In genomic region chr5:107649680-107650079, GRCm38 (mm10) we compare ENCODE assay signal across 24 mouse cellular contexts. TPM values are rescaled to one million over a fixed set of nuclear protein-coding genes. Genes with fewer than 3 reads are reported as not detected.
A peak's percentile ranks its signal among the peaks of the same experiment; 100 is the strongest.
DNase-seq lines count a peak whose midpoint lies in the region; ATAC-seq and TF ChIP-seq lines count a peak whose summit lies in the region.
"Had no signal": no experiment of that assay in that cellular context is flagged by ENCODE, and none has a peak within 500 bp of the region (broad histone marks: within the 10 kb centered on the region; RNA-seq: fewer than 3 reads in every experiment).

No protein-coding gene starts in this region.

- TF ChIP-seq POLR2A in MEL (IDR thresholded peaks at IDR 0.05; ENCODE audit: control insufficient read depth in 1 of 2, insufficient read depth in 1 of 2, low read depth in 1 of 2, low read length in 2 of 2, poor library complexity in 1 of 2) = no peak

- DNase-seq in A20 (ENCODE audit: low read depth, low spot score) (peak; percentile 52), MEL (ENCODE audit: low read depth, low spot score) (peak; percentile 62)
- DNase-seq: adrenal gland, adult 2 months; adrenal gland, postnatal 14 days; cerebellum, adult 11 months; cerebellum, adult 2 months; cerebellum, adult 9-11 months; cerebellum, postnatal 25 days; gastrocnemius, postnatal 10 days; gastrocnemius, postnatal 36 days; heart, postnatal 36 days; kidney, adult 11 months had no signal

- H3K36me3 ChIP-seq in MEL (ENCODE audit: control insufficient read depth in 1 of 2, insufficient read depth in 2 of 2, low read length in 2 of 2) = peaks cover 1 to 48% of the 10 kb centered on the region in 2 experiments; a peak in 3 of 4 replicates
- H3K36me3 ChIP-seq in midbrain, embryonic 16.5 days (ENCODE audit: control insufficient read depth, insufficient read depth, low read length) = no peaks in the 10 kb centered on the region
- H3K36me3 ChIP-seq in hindbrain, embryonic 12.5 days = 0 out of 2 replicates have a peak, but pooled peaks cover 3% of the 10 kb centered on the region
- H3K36me3 ChIP-seq: embryonic facial prominence, embryonic 12.5 days; forebrain, embryonic 12.5 days; forebrain, embryonic 15.5 days; intestine, embryonic 15.5 days had no signal

- H3K9me3 ChIP-seq in MEL (replicated peaks; ENCODE audit: insufficient read depth, low read length) = no peaks in the 10 kb centered on the region
- H3K9me3 ChIP-seq in midbrain, embryonic 16.5 days (replicated peaks; ENCODE audit: control insufficient read depth, low read length, poor library complexity, severe bottlenecking) = no peaks in the 10 kb centered on the region
- H3K9me3 ChIP-seq in hindbrain, embryonic 12.5 days (replicated peaks) = no peaks in the 10 kb centered on the region
- H3K9me3 ChIP-seq: embryonic facial prominence, embryonic 12.5 days; embryonic facial prominence, embryonic 15.5 days; forebrain, embryonic 12.5 days; forebrain, embryonic 15.5 days; hindbrain, embryonic 10.5 days; intestine, embryonic 15.5 days had no signal

- TF ChIP-seq EP300 in MEL (IDR thresholded peaks at IDR 0.05; ENCODE audit: low read depth in 1 of 2, low read length in 2 of 2) = peak; percentile 54 to 75; a peak in 3 of 4 replicates

- H3K27me3 ChIP-seq in MEL (ENCODE audit: control insufficient read depth in 1 of 2, insufficient read depth in 2 of 2, low read length in 2 of 2) = no peaks in the 10 kb centered on the region
- no peaks in the 10 kb centered on the region for H3K27me3 ChIP-seq in midbrain, embryonic 16.5 days (ENCODE audit: control insufficient read depth, insufficient read depth, low read depth, low read length)
- no peaks in the 10 kb centered on the region for H3K27me3 ChIP-seq in hindbrain, embryonic 12.5 days
- H3K27me3 ChIP-seq: embryonic facial prominence, embryonic 12.5 days; embryonic facial prominence, embryonic 15.5 days; forebrain, embryonic 12.5 days; forebrain, embryonic 15.5 days; intestine, embryonic 15.5 days had no signal

- TF ChIP-seq CTCF in MEL (IDR thresholded peaks at IDR 0.05 in 2 of 3, conservative IDR thresholded peaks at IDR 0.05 in 1 of 3; ENCODE audit: control insufficient read depth in 1 of 3, insufficient read depth in 1 of 3, low read depth in 2 of 3, low read length in 3 of 3, poor library complexity in 1 of 3, severe bottlenecking in 1 of 3) = no peak

- peak overlapping the region in 1 of 2 experiments; percentile 13; a peak in 1 of 4 replicates for H3K4me3 ChIP-seq in MEL (ENCODE audit: control insufficient read depth in 1 of 2, insufficient read depth in 1 of 2, low read depth in 2 of 2, low read length in 2 of 2)
- no peak overlapping the region for H3K4me3 ChIP-seq in midbrain, embryonic 16.5 days (ENCODE audit: low read depth, low read length)
- no peak overlapping the region for H3K4me3 ChIP-seq in hindbrain, embryonic 12.5 days
- H3K4me3 ChIP-seq: embryonic facial prominence, embryonic 12.5 days; embryonic facial prominence, embryonic 15.5 days; forebrain, embryonic 12.5 days; forebrain, embryonic 15.5 days; hindbrain, embryonic 10.5 days; intestine, embryonic 15.5 days had no signal

- H3K4me1 ChIP-seq in MEL (ENCODE audit: control insufficient read depth in 1 of 2, insufficient read depth in 2 of 2, low read length in 2 of 2) = peaks cover 39 to 46% of the 10 kb centered on the region in 2 experiments
- no peaks in the 10 kb centered on the region for H3K4me1 ChIP-seq in midbrain, embryonic 16.5 days (ENCODE audit: control insufficient read depth, insufficient read depth, low read length)
- no peaks in the 10 kb centered on the region for H3K4me1 ChIP-seq in hindbrain, embryonic 12.5 days
- H3K4me1 ChIP-seq: embryonic facial prominence, embryonic 12.5 days; embryonic facial prominence, embryonic 15.5 days; forebrain, embryonic 12.5 days; forebrain, embryonic 15.5 days; hindbrain, embryonic 10.5 days; intestine, embryonic 15.5 days had no signal

- no peaks in the 10 kb centered on the region for H3K79me2 ChIP-seq in MEL (ENCODE audit: control insufficient read depth, insufficient read depth, low read length, poor library complexity)

- TF ChIP-seq RAD21 in MEL (IDR thresholded peaks at IDR 0.05; ENCODE audit: low read depth, low read length) = no peak

- H3K27ac ChIP-seq in MEL (ENCODE audit: control insufficient read depth, low read depth, low read length) = peak overlapping the region; percentile 72
- H3K27ac ChIP-seq in midbrain, embryonic 16.5 days (ENCODE audit: low read length) = no peak overlapping the region
- no peak overlapping the region for H3K27ac ChIP-seq in hindbrain, embryonic 12.5 days
- H3K27ac ChIP-seq: embryonic facial prominence, embryonic 12.5 days; embryonic facial prominence, embryonic 15.5 days; forebrain, embryonic 12.5 days; forebrain, embryonic 15.5 days; hindbrain, embryonic 10.5 days; hindbrain, embryonic 14.5 days; intestine, embryonic 15.5 days had no signal

- H3K4me2 ChIP-seq in midbrain, embryonic 16.5 days (ENCODE audit: low read length) = no peak overlapping the region
- H3K4me2 ChIP-seq in hindbrain, embryonic 12.5 days (replicated peaks) = no peak overlapping the region
- H3K4me2 ChIP-seq: embryonic facial prominence, embryonic 12.5 days; embryonic facial prominence, embryonic 15.5 days; forebrain, embryonic 12.5 days; forebrain, embryonic 15.5 days; heart, embryonic 11.5 days; hindbrain, embryonic 14.5 days; intestine, embryonic 15.5 days had no signal

- H3K9ac ChIP-seq in MEL (ENCODE audit: control insufficient read depth, low read depth, low read length, poor library complexity, severe bottlenecking) = no peak overlapping the region
- H3K9ac ChIP-seq in midbrain, embryonic 16.5 days (ENCODE audit: low read depth, low read length) = no peak overlapping the region
- no peak overlapping the region for H3K9ac ChIP-seq in hindbrain, embryonic 12.5 days
- H3K9ac ChIP-seq: embryonic facial prominence, embryonic 12.5 days; embryonic facial prominence, embryonic 15.5 days; forebrain, embryonic 12.5 days; forebrain, embryonic 15.5 days; hindbrain, embryonic 14.5 days; intestine, embryonic 15.5 days had no signal

- 0 out of 2 replicates have a peak, but pooled peaks have one; percentile 32 for ATAC-seq in megakaryocyte progenitor cell, adult 5-6 weeks (replicated peaks; ENCODE audit: poor library complexity)
- no peak for ATAC-seq in erythroid progenitor cell, adult 5-6 weeks (replicated peaks; ENCODE audit: low FRiP score, poor library complexity, severe bottlenecking)
- ATAC-seq in midbrain, embryonic 16.5 days = no peak
- no peak for ATAC-seq in hindbrain, embryonic 12.5 days (ENCODE audit: low FRiP score)
- ATAC-seq: forebrain, embryonic 15.5 days had no signal

- 92% methylated on average over 2 of the region's 2 CpGs for WGBS in midbrain, embryonic 16.5 days
- WGBS in hindbrain, embryonic 12.5 days = 92% methylated on average over 2 of the region's 2 CpGs

TF ChIP-seq in MEL, 35 proteins besides CTCF, POLR2A, EP300 and RAD21 (continues in another document):
- TF ChIP-seq GATA1 (IDR thresholded peaks at IDR 0.05; ENCODE audit: low read depth, low read length) (peak; percentile 42; the same call in 1 of the 2 replicates), KAT2A (conservative IDR thresholded peaks at IDR 0.05; ENCODE audit: low read depth, low read length) (no peak), HCFC1 (IDR thresholded peaks at IDR 0.05; ENCODE audit: low read depth, low read length) (no peak), MXI1 (IDR thresholded peaks at IDR 0.05; ENCODE audit: low read depth, low read length) (no peak; the same call in 1 of the 2 replicates), CHD1 (IDR thresholded peaks at IDR 0.05; ENCODE audit: low read depth, low read length) (no peak), MAX (IDR thresholded peaks at IDR 0.05; ENCODE audit: low read length) (no peak), ETS1 (IDR thresholded peaks at IDR 0.05; ENCODE audit: low read depth, low read length) (peak; percentile 48), ZC3H11A (IDR thresholded peaks at IDR 0.05; ENCODE audit: low read depth, low read length) (no peak), USF1 (IDR thresholded peaks at IDR 0.05; ENCODE audit: low read depth, low read length) (peak; percentile 4; the same call in 1 of the 2 replicates), TCF12 (IDR thresholded peaks at IDR 0.05; ENCODE audit: low read depth, low read length) (peak; percentile 46; the same call in 1 of the 2 replicates), SIN3A (IDR thresholded peaks at IDR 0.05; ENCODE audit: low read length) (peak; percentile 26; the same call in 1 of the 2 replicates), MEF2A (IDR thresholded peaks at IDR 0.05; ENCODE audit: extremely low read depth, insufficient replicate concordance, low read depth, low read length, poor library complexity, severe bottlenecking) (no peak), MYB (IDR thresholded peaks at IDR 0.05; ENCODE audit: low read depth, low read length) (no peak), NELFE (IDR thresholded peaks at IDR 0.05; ENCODE audit: low read depth, low read length) (no peak), UBTF (IDR thresholded peaks at IDR 0.05; ENCODE audit: borderline replicate concordance, insufficient read depth, low read depth, low read length) (no peak)

RNA-seq across cellular contexts. Expression of gene Glmn, which starts 52.0 kb away (rescaled TPM):
- 7.3 and 7.8 TPM in 2 replicates for total RNA-seq in MEL (2012; rRNA removed)
- 1 to 10 TPM in 1 of 2 experiments, not detected in 1; 7.9 TPM for polyA plus RNA-seq in MEL (2012; ENCODE audit: insufficient read depth in 1 of 2, insufficient read length in 2 of 2, low read depth in 1 of 2, low replicate concordance in 2 of 2, missing spikeins in 1 of 2)
- 18.8 and 25.8 TPM in 2 replicates for total RNA-seq in megakaryocyte progenitor cell, adult 5-6 weeks (2015)
- total RNA-seq in megakaryocyte progenitor cell, adult 5-6 weeks (2017) = 11.4 and 13.9 TPM in 2 replicates
- 1.3 and 4.3 TPM in 2 replicates for total RNA-seq in erythroid progenitor cell, adult 5-6 weeks (2015; ENCODE audit: low replicate concordance)
- total RNA-seq in erythroid progenitor cell, adult 5-6 weeks (2017; ENCODE audit: low replicate concordance) = 7.2 and 10.3 TPM in 2 replicates
- polyA plus RNA-seq in midbrain, embryonic 16.5 days (2015; fragmentation: Nextera tagmentation; extraction: Ambion mirVana) = 39.8 and 40.4 TPM in 2 replicates
- 34.2 and 42.7 TPM in 2 replicates for polyA plus RNA-seq in hindbrain, embryonic 12.5 days (2016; fragmentation: Nextera tagmentation; extraction: Ambion mirVana)

RNA-seq across cellular contexts. Expression of gene Rpap2, which starts 52.5 kb away (rescaled TPM):
- total RNA-seq in MEL (2012; rRNA removed) = 13.4 and 13.8 TPM in 2 replicates
- polyA plus RNA-seq in MEL (2012; ENCODE audit: insufficient read depth in 1 of 2, insufficient read length in 2 of 2, low read depth in 1 of 2, low replicate concordance in 2 of 2, missing spikeins in 1 of 2) = 10 to 100 TPM in 1 of 2 experiments, not detected in 1; 10.8 TPM
- total RNA-seq in megakaryocyte progenitor cell, adult 5-6 weeks (2015) = 18.4 and 24.5 TPM in 2 replicates
- total RNA-seq in megakaryocyte progenitor cell, adult 5-6 weeks (2017) = 19.8 and 33.4 TPM in 2 replicates
- total RNA-seq in erythroid progenitor cell, adult 5-6 weeks (2015; ENCODE audit: low replicate concordance) = 6.3 and 10.1 TPM in 2 replicates
- 6.3 and 11.0 TPM in 2 replicates for total RNA-seq in erythroid progenitor cell, adult 5-6 weeks (2017; ENCODE audit: low replicate concordance)
- 26.2 and 26.4 TPM in 2 replicates for polyA plus RNA-seq in midbrain, embryonic 16.5 days (2015; fragmentation: Nextera tagmentation; extraction: Ambion mirVana)
- 20.1 and 22.6 TPM in 2 replicates for polyA plus RNA-seq in hindbrain, embryonic 12.5 days (2016; fragmentation: Nextera tagmentation; extraction: Ambion mirVana)
